Mouse (Mus musculus) liver, embryonic 12.5 days (tissue): ENCODE results near the gene Npdc1. TPM values are rescaled to one million over a fixed set of nuclear protein-coding genes. Genes with fewer than 3 reads are reported as not detected.

Experiments used
- ATAC-seq: fragments of 200-750 bp; cut with Nextera tagmentation; 2 replicates; pipeline ENCODE4 v1.8.0; 2017; ENCODE audit warnings: moderate number of reproducible peaks, mild to moderate bottlenecking, moderate library complexity
- H3K27ac ChIP-seq: fragments of 300-500 bp; sonication (generic); 2 replicates; pipeline ENCODE4 v1.5.1; 2016; ENCODE audit warnings: mild to moderate bottlenecking
- H3K27me3 ChIP-seq: fragments of 300-500 bp; sonication (generic); replicated peaks from 2 replicates; pipeline ENCODE4 v1.6.1; 2016; ENCODE audit warnings: mild to moderate bottlenecking, moderate library complexity
- H3K36me3 ChIP-seq: fragments of 300-500 bp; sonication (generic); 2 replicates; pipeline ENCODE4 v1.6.1; 2016; ENCODE audit warnings: mild to moderate bottlenecking, moderate library complexity
- H3K4me1 ChIP-seq: fragments of 300-500 bp; sonication (generic); 2 replicates; pipeline ENCODE4 v1.6.1; 2016
- H3K4me2 ChIP-seq: fragments of 300-500 bp; sonication (generic); 2 replicates; pipeline ENCODE4 v1.6.1; 2016; ENCODE audit warnings: mild to moderate bottlenecking, moderate library complexity
- H3K4me3 ChIP-seq: fragments of 300-500 bp; sonication (generic); 2 replicates; pipeline ENCODE4 v1.5.1; 2016; ENCODE audit warnings: mild to moderate bottlenecking, moderate library complexity
- H3K9ac ChIP-seq: fragments of 300-500 bp; sonication (generic); 2 replicates; pipeline ENCODE4 v1.6.1; 2016; ENCODE audit warnings: mild to moderate bottlenecking, moderate library complexity
- H3K9me3 ChIP-seq: fragments of 300-500 bp; sonication (generic); replicated peaks from 2 replicates; pipeline ENCODE4 v1.6.1; 2016; ENCODE audit warnings: mild to moderate bottlenecking, moderate library complexity
- WGBS: fragments of 180-500 bp; shearing (Covaris S2); methylation state at CpG from one replicate; pipeline ENCODE4 v1.1.7; 2016; ENCODE audit not compliant: insufficient replicate concordance; 5-methylcytosine and 5-hydroxymethylcytosine counted together
- polyA plus RNA-seq: library from polyadenylated mRNA; unstranded; fragments of >200 nt; fragmentation: Nextera tagmentation; extraction: Ambion mirVana; gene quantifications from 2 replicates; pipeline ENCODE4 v1.2.1, GENCODE M21; 2016

Npdc1 gene
- polyA plus RNA-seq, 1 experiment from 2014 or later, result 5.3 TPM

GRCm38 (mm10) chr2:25423626-25424025 lies 24.5 kb downstream of the Npdc1 start:
- H3K4me1 ChIP-seq, result peaks cover 27% of the 10 kb centered on the region
- no peaks in the 10 kb centered on the region for H3K36me3 ChIP-seq
- 45% methylated on average over 1 of the region's 1 CpGs for WGBS
- H3K9me3 ChIP-seq, result no peaks in the 10 kb centered on the region
- H3K9ac ChIP-seq, result no peak overlapping the region
- H3K4me2 ChIP-seq, result no peak overlapping the region
- no peak for ATAC-seq
- no peak overlapping the region for H3K27ac ChIP-seq
- H3K27me3 ChIP-seq, result peaks cover 46% of the 10 kb centered on the region
- H3K4me3 ChIP-seq, result no peak overlapping the region

- ATAC-seq, result no peak
- Histone ChIP-seq H3K27ac (no peak overlapping the region), H3K9ac (no peak overlapping the region), H3K9me3 (no peaks in the 10 kb centered on the region), H3K4me1 (peaks cover 38% of the 10 kb centered on the region), H3K4me3 (no peak overlapping the region), H3K36me3 (no peaks in the 10 kb centered on the region), H3K4me2 (no peak overlapping the region), H3K27me3 (peaks cover 61% of the 10 kb centered on the region)
- WGBS, result 57% methylated on average over 27 of the region's 27 CpGs
Observed at GRCm38 (mm10) chr2:25425481-25425880, 26.3 kb downstream of the Npdc1 start.

GRCm38 (mm10) chr2:25426721-25427191 lies 27.6 kb downstream of the Npdc1 start:
- Histone ChIP-seq H3K4me3 (no peak overlapping the region), H3K4me2 (no peak overlapping the region), H3K27ac (no peak overlapping the region), H3K27me3 (peaks cover 65% of the 10 kb centered on the region), H3K9ac (no peak overlapping the region), H3K36me3 (no peaks in the 10 kb centered on the region), H3K9me3 (no peaks in the 10 kb centered on the region), H3K4me1 (peaks cover 44% of the 10 kb centered on the region)
- no peak for ATAC-seq
- 9% methylated on average over 5 of the region's 5 CpGs for WGBS

- no peak overlapping the region for H3K27ac ChIP-seq
- 75% methylated on average over 5 of the region's 5 CpGs for WGBS
Observed at GRCm38 (mm10) chr2:25427256-25427655, 28.1 kb downstream of the Npdc1 start.

GRCm38 (mm10) chr2:25428442-25429236 lies 29.5 kb downstream of the Npdc1 start, which contains the start of gene Abca2:
TSS of gene Abca2 (plus strand) at chr2:25428703.
- peak within 1 kb of the TSS; percentile 99 for H3K4me2 ChIP-seq
- peak within 1 kb of the TSS; percentile 75 for H3K9ac ChIP-seq
- H3K27me3 ChIP-seq, result peaks cover 59% of the 10 kb centered on the region
- H3K27ac ChIP-seq, result no peak within 1 kb of the TSS
- no peaks in the 10 kb centered on the region for H3K36me3 ChIP-seq
- H3K4me3 ChIP-seq, result peak within 1 kb of the TSS; percentile 69
- H3K4me1 ChIP-seq, result peaks cover 43% of the 10 kb centered on the region
- peak; percentile 83 for ATAC-seq
- H3K9me3 ChIP-seq, result no peaks in the 10 kb centered on the region
- WGBS, result under 1% methylated on average over 89 of the region's 89 CpGs

More at GRCm38 (mm10) chr2:25427256-25427655, 28.1 kb downstream of the Npdc1 start:
- Histone ChIP-seq H3K4me3 (no peak overlapping the region), H3K36me3 (no peaks in the 10 kb centered on the region), H3K9me3 (no peaks in the 10 kb centered on the region), H3K9ac (no peak overlapping the region), H3K4me1 (peaks cover 49% of the 10 kb centered on the region), H3K27me3 (peaks cover 65% of the 10 kb centered on the region), H3K4me2 (no peak overlapping the region)
- no peak for ATAC-seq

GRCm38 (mm10) chr2:25429435-25430180 lies 30.5 kb downstream of the Npdc1 start:
- Histone ChIP-seq H3K36me3 (no peaks in the 10 kb centered on the region), H3K27me3 (peaks cover 52% of the 10 kb centered on the region), H3K27ac (no peak overlapping the region), H3K4me2 (peak overlapping the region; percentile 99), H3K9me3 (no peaks in the 10 kb centered on the region), H3K9ac (peak overlapping the region; percentile 75; the same call in 1 of the 2 replicates), H3K4me1 (peaks cover 39% of the 10 kb centered on the region), H3K4me3 (peak overlapping the region; percentile 69)
- no peak for ATAC-seq
- 67% methylated on average over 5 of the region's 5 CpGs for WGBS

GRCm38 (mm10) chr2:25430395-25431233 lies 31.5 kb downstream of the Npdc1 start:
- no peak overlapping the region for H3K27ac ChIP-seq
- no peak overlapping the region for H3K4me2 ChIP-seq
- no peak overlapping the region for H3K9ac ChIP-seq
- no peak for ATAC-seq
- H3K4me1 ChIP-seq, result peaks cover 39% of the 10 kb centered on the region
- no peaks in the 10 kb centered on the region for H3K9me3 ChIP-seq
- H3K27me3 ChIP-seq, result peaks cover 45% of the 10 kb centered on the region
- H3K4me3 ChIP-seq, result no peak overlapping the region
- 71% methylated on average over 17 of the region's 17 CpGs for WGBS
- H3K36me3 ChIP-seq, result no peaks in the 10 kb centered on the region

GRCm38 (mm10) chr2:25431308-25431855 lies 32.2 kb downstream of the Npdc1 start:
- Histone ChIP-seq H3K4me2 (no peak overlapping the region), H3K27me3 (peaks cover 38% of the 10 kb centered on the region), H3K27ac (no peak overlapping the region), H3K36me3 (0 out of 2 replicates have a peak, but pooled peaks cover 2% of the 10 kb centered on the region), H3K4me3 (no peak overlapping the region), H3K9me3 (no peaks in the 10 kb centered on the region), H3K9ac (no peak overlapping the region), H3K4me1 (peaks cover 39% of the 10 kb centered on the region)
- WGBS, result 73% methylated on average over 6 of the region's 6 CpGs
- no peak for ATAC-seq

GRCm38 (mm10) chr2:25432326-25433098 lies 33.4 kb downstream of the Npdc1 start:
- Histone ChIP-seq H3K9ac (no peak overlapping the region), H3K27me3 (peaks cover 34% of the 10 kb centered on the region), H3K9me3 (no peaks in the 10 kb centered on the region), H3K4me3 (no peak overlapping the region), H3K4me1 (peaks cover 35% of the 10 kb centered on the region), H3K27ac (no peak overlapping the region), H3K4me2 (no peak overlapping the region), H3K36me3 (peaks cover 5% of the 10 kb centered on the region; the same call in 1 of the 2 replicates)
- WGBS, result 45% methylated on average over 11 of the region's 11 CpGs
- no peak for ATAC-seq

- H3K9me3 ChIP-seq, result no peaks in the 10 kb centered on the region
- H3K27me3 ChIP-seq, result peaks cover 34% of the 10 kb centered on the region
- ATAC-seq, result no peak
- H3K4me2 ChIP-seq, result no peak overlapping the region
- WGBS, result 76% methylated on average over 17 of the region's 17 CpGs
- H3K9ac ChIP-seq, result no peak overlapping the region
- H3K27ac ChIP-seq, result no peak overlapping the region
- H3K4me3 ChIP-seq, result no peak overlapping the region
- peaks cover 37% of the 10 kb centered on the region for H3K4me1 ChIP-seq
- peaks cover 10% of the 10 kb centered on the region for H3K36me3 ChIP-seq
Observed at GRCm38 (mm10) chr2:25433101-25433500, 34.0 kb downstream of the Npdc1 start.

- WGBS, result 73% methylated on average over 8 of the region's 8 CpGs
- no peak overlapping the region for H3K9ac ChIP-seq
- H3K4me1 ChIP-seq, result peaks cover 26% of the 10 kb centered on the region
- no peak for ATAC-seq
- H3K36me3 ChIP-seq, result peaks cover 10% of the 10 kb centered on the region
- no peak overlapping the region for H3K4me3 ChIP-seq
- peaks cover 26% of the 10 kb centered on the region for H3K27me3 ChIP-seq
- H3K27ac ChIP-seq, result no peak overlapping the region
- no peaks in the 10 kb centered on the region for H3K9me3 ChIP-seq
- no peak overlapping the region for H3K4me2 ChIP-seq
Observed at GRCm38 (mm10) chr2:25434292-25434691, 35.1 kb downstream of the Npdc1 start.
